Mouse (Mus musculus) MEL (cell line): ENCODE measurements around the gene BC029722.

Experiments
- MAX ChIP-seq: IDR thresholded peaks from 2 replicates; pipeline ENCODE4 v1.6.1; 2011; ENCODE audit warnings: low read length, improper control_type of control experiment
- MXI1 ChIP-seq: IDR thresholded peaks from 2 replicates; pipeline ENCODE4 v1.6.1; 2011; ENCODE audit warnings: mild to moderate bottlenecking, low read depth, low read length, improper control_type of control experiment
- POLR2AphosphoS2 ChIP-seq: IDR thresholded peaks from 2 replicates; pipeline ENCODE4 v1.6.1; 2011; ENCODE audit warnings: low read length, improper control_type of control experiment
- USF2 ChIP-seq, 2 experiments: IDR thresholded peaks; 2 replicates each; pipeline ENCODE4 v1.6.1; 2011 to 2012; ENCODE audit warnings: improper control_type of control experiment in 2 of 2, low read length in 2 of 2, borderline replicate concordance in 1 of 2, inconsistent platforms in 1 of 2, low read depth in 1 of 2, mild to moderate bottlenecking in 1 of 2; ENCODE audit not compliant: insufficient read depth in 1 of 2

DNA sequence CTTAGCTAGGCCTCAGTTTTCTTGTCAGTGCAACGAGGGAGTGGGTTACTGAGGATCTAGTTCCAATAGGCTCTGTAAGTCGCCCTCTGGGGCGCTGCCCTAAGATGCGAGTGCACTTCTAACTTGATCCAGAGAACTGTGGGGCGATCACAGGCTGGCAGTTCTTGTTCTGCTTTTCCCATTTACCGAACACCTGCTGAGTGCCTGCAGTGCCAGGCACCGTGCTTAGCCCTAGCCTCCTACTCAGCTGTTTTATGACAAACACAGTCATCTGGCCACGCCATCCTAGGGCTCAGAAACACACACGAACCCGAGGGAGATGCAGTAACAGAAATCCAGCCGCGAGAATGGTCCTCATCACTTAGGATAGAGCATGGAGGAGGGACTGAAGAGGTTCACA is 26.3 kb downstream of the BC029722 start:
- TF ChIP-seq USF2 (IDR thresholded peaks at IDR 0.05; ENCODE audit: borderline replicate concordance in 1 of 2, insufficient read depth in 1 of 2, low read depth in 1 of 2, low read length in 2 of 2) (no peak), POLR2AphosphoS2 (no peak), MAX (no peak), MXI1 (no peak)
